Mouse (Mus musculus) cortical plate, adult 2 months (tissue): Measurements from ENCODE around the gene Adh7.

ENCODE experiments used
- CTCF ChIP-seq: fragments of 200-500 bp; IDR thresholded peaks from 2 replicates; pipeline ENCODE4 v1.5.1; 2011; ENCODE audit warnings: mild to moderate bottlenecking, control low read depth, low read length; ENCODE audit not compliant: insufficient read depth; ENCODE audit errors: extremely low read depth
- POLR2A ChIP-seq: fragments of 200-500 bp; IDR thresholded peaks from 2 replicates; pipeline ENCODE4 v1.6.1; 2011; ENCODE audit warnings: mild to moderate bottlenecking, low read length, control low read depth; ENCODE audit not compliant: insufficient read depth; ENCODE audit errors: extremely low read depth

DNA sequence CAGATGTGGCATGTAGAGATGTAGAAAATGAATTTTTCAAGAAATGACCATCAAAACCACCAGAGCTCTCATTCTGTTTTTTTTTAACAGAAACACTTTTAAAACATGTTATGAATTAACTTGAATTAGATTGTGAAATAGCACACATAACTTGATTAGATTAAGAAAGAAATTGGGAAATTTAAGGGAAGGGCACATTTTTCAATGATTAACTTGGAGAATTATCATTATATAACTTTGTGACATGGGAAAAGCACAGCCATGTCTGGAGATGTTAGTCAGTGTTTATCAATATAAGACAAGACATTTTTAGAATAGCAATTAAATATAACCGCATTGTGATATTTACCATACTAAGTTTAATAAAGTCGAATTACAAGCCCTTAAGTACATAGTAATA is 14.0 kb downstream of the Adh7 start:
- TF ChIP-seq POLR2A (no peak), CTCF (no peak)
